Mouse (Mus musculus): Measurements from ENCODE around the gene Tmem130. TPM values are rescaled to one million over a fixed set of nuclear protein-coding genes. Genes with fewer than 3 reads are reported as not detected.

Tmem130 gene
- polyA plus RNA-seq, 1 experiment: not detected

DNA sequence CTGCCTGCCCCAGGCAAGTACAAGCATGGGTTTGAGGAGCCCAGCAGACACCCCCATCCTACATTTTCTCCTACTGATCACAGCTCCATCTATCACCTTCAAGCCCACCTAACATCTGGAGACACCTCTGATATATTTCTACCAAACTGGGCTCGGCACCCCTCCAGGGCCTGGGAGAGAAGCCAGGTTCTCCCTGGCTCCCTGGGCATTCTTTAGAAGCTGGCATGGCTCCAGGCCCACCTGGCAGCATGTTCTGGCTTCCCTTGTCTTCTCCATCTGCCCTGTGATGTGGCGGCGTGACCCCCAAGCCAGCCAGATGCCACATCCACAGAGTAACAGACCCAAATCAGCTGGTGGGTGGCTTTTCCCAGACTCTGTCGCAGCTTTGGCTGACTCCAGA lies 41.3 kb downstream of the Tmem130 start:
- H3K27me3 ChIP-seq (ENCODE audit: control insufficient read depth, insufficient read depth, insufficient read length): peaks cover 34% of the 10 kb centered on the region
- no peaks in the 10 kb centered on the region for H3K36me3 ChIP-seq (ENCODE audit: control insufficient read depth, insufficient read depth)
- H3K79me3 ChIP-seq (ENCODE audit: low read depth): no peaks in the 10 kb centered on the region
- H3ac ChIP-seq (ENCODE audit: control insufficient read depth, insufficient read length, low read depth): no peak overlapping the region
- TF ChIP-seq MYOG (IDR thresholded peaks at IDR 0.05; ENCODE audit: control insufficient read depth, extremely low read depth, insufficient read length) (no peak), FOSL1 (IDR thresholded peaks at IDR 0.05; ENCODE audit: insufficient read depth, low read length, poor library complexity, severe bottlenecking) (no peak), MAX (IDR thresholded peaks at IDR 0.05) (no peak), USF1 (IDR thresholded peaks at IDR 0.05; ENCODE audit: low read depth) (no peak), MYOD1 (IDR thresholded peaks at IDR 0.05; ENCODE audit: control insufficient read depth, insufficient read length, low read depth) (no peak), CEBPB (IDR thresholded peaks at IDR 0.05; ENCODE audit: low read depth) (no peak), CTCF (IDR thresholded peaks at IDR 0.05; ENCODE audit: control insufficient read depth, insufficient read depth, insufficient read length) (no peak)
- no peaks in the 10 kb centered on the region for H3K79me2 ChIP-seq (ENCODE audit: control insufficient read depth, insufficient read depth)
- no peak overlapping the region for H3K4me3 ChIP-seq (ENCODE audit: insufficient read depth, poor library complexity, severe bottlenecking)

GRCm38 (mm10) chr5:144719781-144720180 lies 41.8 kb downstream of the Tmem130 start:
- H3K79me2 ChIP-seq (ENCODE audit: control insufficient read depth, insufficient read depth): no peaks in the 10 kb centered on the region
- TF ChIP-seq MYOD1 (IDR thresholded peaks at IDR 0.05; ENCODE audit: control insufficient read depth, insufficient read length, low read depth) (no peak), USF1 (IDR thresholded peaks at IDR 0.05; ENCODE audit: low read depth) (no peak), CTCF (IDR thresholded peaks at IDR 0.05; ENCODE audit: control insufficient read depth, insufficient read depth, insufficient read length) (no peak), CEBPB (IDR thresholded peaks at IDR 0.05; ENCODE audit: low read depth) (no peak), MAX (IDR thresholded peaks at IDR 0.05) (no peak), MYOG (IDR thresholded peaks at IDR 0.05; ENCODE audit: control insufficient read depth, extremely low read depth, insufficient read length) (no peak)

DNA sequence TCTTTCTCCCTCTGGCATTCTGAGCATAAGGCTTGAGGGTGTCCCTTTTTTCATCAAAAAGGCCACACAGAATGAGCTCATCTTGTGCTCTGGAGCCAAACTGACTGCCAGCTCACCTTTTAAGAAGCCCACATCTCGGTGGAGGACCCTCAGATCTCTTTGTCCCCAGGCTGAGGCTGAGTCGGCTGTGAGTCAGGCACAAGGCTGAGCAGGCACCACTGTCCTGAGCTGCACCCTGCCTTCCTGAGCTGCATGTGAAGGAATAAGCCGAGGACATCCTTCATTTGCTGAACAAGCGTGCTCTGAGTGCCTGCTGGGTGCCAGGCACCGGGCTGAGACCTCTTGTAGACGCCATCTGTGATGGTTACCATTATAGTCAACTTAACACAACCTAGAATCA lies 44.4 kb downstream of the Tmem130 start:
- Histone ChIP-seq H3ac (ENCODE audit: control insufficient read depth, insufficient read length, low read depth) (no peak overlapping the region), H3K36me3 (ENCODE audit: control insufficient read depth, insufficient read depth) (no peaks in the 10 kb centered on the region), H3K79me2 (ENCODE audit: control insufficient read depth, insufficient read depth) (no peaks in the 10 kb centered on the region), H3K79me3 (ENCODE audit: low read depth) (no peaks in the 10 kb centered on the region), H3K4me3 (ENCODE audit: insufficient read depth, poor library complexity, severe bottlenecking) (no peak overlapping the region), H3K27me3 (ENCODE audit: control insufficient read depth, insufficient read depth, insufficient read length) (peaks cover 38% of the 10 kb centered on the region)
- no peak for TF ChIP-seq CTCF (IDR thresholded peaks at IDR 0.05; ENCODE audit: control insufficient read depth, insufficient read depth, insufficient read length)
- TF ChIP-seq MYOD1 (IDR thresholded peaks at IDR 0.05; ENCODE audit: control insufficient read depth, insufficient read length, low read depth): no peak
- no peak for TF ChIP-seq FOSL1 (IDR thresholded peaks at IDR 0.05; ENCODE audit: insufficient read depth, low read length, poor library complexity, severe bottlenecking)
- no peak for TF ChIP-seq MYOG (IDR thresholded peaks at IDR 0.05; ENCODE audit: control insufficient read depth, extremely low read depth, insufficient read length)
- TF ChIP-seq MAX (IDR thresholded peaks at IDR 0.05): no peak
- no peak for TF ChIP-seq CEBPB (IDR thresholded peaks at IDR 0.05; ENCODE audit: low read depth)
- no peak for TF ChIP-seq USF1 (IDR thresholded peaks at IDR 0.05; ENCODE audit: low read depth)

More at GRCm38 (mm10) chr5:144719781-144720180, 41.8 kb downstream of the Tmem130 start:
- Histone ChIP-seq H3K27me3 (ENCODE audit: control insufficient read depth, insufficient read depth, insufficient read length) (peaks cover 34% of the 10 kb centered on the region), H3K79me3 (ENCODE audit: low read depth) (no peaks in the 10 kb centered on the region), H3K36me3 (ENCODE audit: control insufficient read depth, insufficient read depth) (no peaks in the 10 kb centered on the region), H3K4me3 (ENCODE audit: insufficient read depth, poor library complexity, severe bottlenecking) (no peak overlapping the region), H3ac (ENCODE audit: control insufficient read depth, insufficient read length, low read depth) (no peak overlapping the region)

DNA sequence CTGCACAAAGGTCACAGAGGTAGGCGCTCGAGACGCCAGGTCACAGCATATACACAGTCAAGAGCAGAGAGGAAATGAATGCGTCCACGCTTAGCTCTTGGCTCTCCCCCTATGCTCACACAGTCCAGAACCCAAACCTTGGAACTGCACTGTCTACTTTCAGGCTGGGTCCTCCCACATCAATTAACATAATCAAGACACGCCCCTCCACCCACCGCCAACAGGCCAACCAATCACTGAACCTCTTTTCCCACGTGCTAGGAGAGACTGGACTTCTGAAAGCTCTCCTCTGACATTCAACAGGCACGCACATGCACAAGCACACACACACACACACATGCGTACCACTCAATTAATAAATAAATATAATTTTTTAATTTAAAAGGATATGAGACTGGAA lies 48.2 kb downstream of the Tmem130 start:
- H3K79me2 ChIP-seq (ENCODE audit: control insufficient read depth, insufficient read depth): no peaks in the 10 kb centered on the region
- no peaks in the 10 kb centered on the region for H3K36me3 ChIP-seq (ENCODE audit: control insufficient read depth, insufficient read depth)
- H3K79me3 ChIP-seq (ENCODE audit: low read depth): no peaks in the 10 kb centered on the region
- H3K4me3 ChIP-seq (ENCODE audit: insufficient read depth, poor library complexity, severe bottlenecking): no peak overlapping the region
- no peak overlapping the region for H3ac ChIP-seq (ENCODE audit: control insufficient read depth, insufficient read length, low read depth)
- H3K27me3 ChIP-seq (ENCODE audit: control insufficient read depth, insufficient read depth, insufficient read length): peaks cover 24% of the 10 kb centered on the region
- TF ChIP-seq MYOD1 (IDR thresholded peaks at IDR 0.05; ENCODE audit: control insufficient read depth, insufficient read length, low read depth) (no peak), CTCF (IDR thresholded peaks at IDR 0.05; ENCODE audit: control insufficient read depth, insufficient read depth, insufficient read length) (no peak), MYOG (IDR thresholded peaks at IDR 0.05; ENCODE audit: control insufficient read depth, extremely low read depth, insufficient read length) (no peak), MAX (IDR thresholded peaks at IDR 0.05) (no peak), USF1 (IDR thresholded peaks at IDR 0.05; ENCODE audit: low read depth) (no peak), CEBPB (IDR thresholded peaks at IDR 0.05; ENCODE audit: low read depth) (no peak), FOSL1 (IDR thresholded peaks at IDR 0.05; ENCODE audit: insufficient read depth, low read length, poor library complexity, severe bottlenecking) (no peak)

GRCm38 (mm10) chr5:144707603-144708002 lies 54.0 kb downstream of the Tmem130 start:
- Histone ChIP-seq H3K79me2 (ENCODE audit: control insufficient read depth, insufficient read depth) (no peaks in the 10 kb centered on the region), H3K79me3 (ENCODE audit: low read depth) (no peaks in the 10 kb centered on the region), H3K36me3 (ENCODE audit: control insufficient read depth, insufficient read depth) (no peaks in the 10 kb centered on the region), H3K27me3 (ENCODE audit: control insufficient read depth, insufficient read depth, insufficient read length) (peaks cover 19% of the 10 kb centered on the region), H3K4me3 (ENCODE audit: insufficient read depth, poor library complexity, severe bottlenecking) (no peak overlapping the region), H3ac (ENCODE audit: control insufficient read depth, insufficient read length, low read depth) (no peak overlapping the region)
- no peak for TF ChIP-seq CTCF (IDR thresholded peaks at IDR 0.05; ENCODE audit: control insufficient read depth, insufficient read depth, insufficient read length)
- no peak for TF ChIP-seq FOSL1 (IDR thresholded peaks at IDR 0.05; ENCODE audit: insufficient read depth, low read length, poor library complexity, severe bottlenecking)
- no peak for TF ChIP-seq CEBPB (IDR thresholded peaks at IDR 0.05; ENCODE audit: low read depth)
- TF ChIP-seq MAX (IDR thresholded peaks at IDR 0.05): no peak
- no peak for TF ChIP-seq MYOG (IDR thresholded peaks at IDR 0.05; ENCODE audit: control insufficient read depth, extremely low read depth, insufficient read length)
- no peak for TF ChIP-seq USF1 (IDR thresholded peaks at IDR 0.05; ENCODE audit: low read depth)
- TF ChIP-seq MYOD1 (IDR thresholded peaks at IDR 0.05; ENCODE audit: control insufficient read depth, insufficient read length, low read depth): no peak

Measured in C2C12 (cell line).